Mouse (Mus musculus) limb, embryonic 14.5 days (tissue): ENCODE data around the gene Coq10a. TPM values are rescaled to one million over a fixed set of nuclear protein-coding genes. Genes with fewer than 3 reads are reported as not detected.

Source experiments
- ATAC-seq: fragments of 200-750 bp; cut with Nextera tagmentation; 2 replicates; pipeline ENCODE4 v1.8.0; 2017; ENCODE audit warnings: low read depth, moderate number of reproducible peaks, moderate TSS enrichment; ENCODE audit not compliant: low FRiP score
- DNase-seq: peaks from one replicate; pipeline ENCODE4 v3.0.0-alpha.2; 2015; ENCODE audit warnings: low spot score
- H3K27ac ChIP-seq: fragments of 300-500 bp; sonication (generic); replicated peaks from 2 replicates; pipeline ENCODE4 v1.5.1; 2014; ENCODE audit warnings: low read depth, mild to moderate bottlenecking, low read length, moderate library complexity, mixed read lengths
- H3K27me3 ChIP-seq: fragments of 300-500 bp; sonication (generic); 2 replicates; pipeline ENCODE4 v1.6.1; 2014; ENCODE audit warnings: low read length, mixed read lengths; ENCODE audit not compliant: control insufficient read depth, insufficient read depth
- H3K36me3 ChIP-seq: fragments of 300-500 bp; sonication (generic); 2 replicates; pipeline ENCODE4 v1.6.1; 2014; ENCODE audit warnings: mild to moderate bottlenecking, low read length, moderate library complexity, mixed read lengths; ENCODE audit not compliant: control insufficient read depth, insufficient read depth
- H3K4me1 ChIP-seq: fragments of 300-500 bp; sonication (generic); 2 replicates; pipeline ENCODE4 v1.6.1; 2014; ENCODE audit warnings: antibody characterized with exemption, low read length, mixed read lengths; ENCODE audit not compliant: control insufficient read depth, insufficient read depth
- H3K4me2 ChIP-seq: fragments of 300-500 bp; sonication (generic); replicated peaks from 2 replicates; pipeline ENCODE4 v1.6.1; 2014; ENCODE audit warnings: low read depth, mild to moderate bottlenecking, low read length, moderate library complexity; ENCODE audit not compliant: severe bottlenecking
- H3K4me3 ChIP-seq: fragments of 300-500 bp; sonication (generic); replicated peaks from 2 replicates; pipeline ENCODE4 v1.5.1; 2014; ENCODE audit warnings: low read length
- H3K9ac ChIP-seq: fragments of 300-500 bp; sonication (generic); 2 replicates; pipeline ENCODE4 v1.6.1; 2014; ENCODE audit warnings: mild to moderate bottlenecking, low read depth, low read length, moderate library complexity; ENCODE audit not compliant: severe bottlenecking
- H3K9me3 ChIP-seq: fragments of 300-500 bp; sonication (generic); 2 replicates; pipeline ENCODE4 v1.6.1; 2016; ENCODE audit warnings: low read length; ENCODE audit not compliant: control insufficient read depth
- POLR2A ChIP-seq: fragments of 200-500 bp; IDR thresholded peaks from 2 replicates; pipeline ENCODE4 v1.8.0; 2012; ENCODE audit warnings: inconsistent platforms, mild to moderate bottlenecking, moderate library complexity, borderline replicate concordance; ENCODE audit not compliant: insufficient read depth, insufficient read length; ENCODE audit errors: extremely low read depth
- WGBS: fragments of 180-500 bp; shearing (Covaris S2); extraction: QIAGEN DNeasy Blood & Tissue Kit; methylation state at CpG from one replicate; pipeline ENCODE4 v1.1.7; 2014; 5-methylcytosine and 5-hydroxymethylcytosine counted together
- polyA plus RNA-seq, 2 experiments: library from polyadenylated mRNA; depleted of rRNA in 1 of 2; stranded (reverse) in 1 of 2; unstranded in 1 of 2; fragments of >200 nt; fragmentation: Nextera tagmentation in 1 of 2; extraction: Ambion mirVana in 1 of 2; gene quantifications; 2 replicates each; pipeline versions ENCODE4 v1.2.1 to v1.2.3; 2012 to 2014

Coq10a gene
- polyA plus RNA-seq, 2 experiments = 19.4 to 38.9 TPM

DNA sequence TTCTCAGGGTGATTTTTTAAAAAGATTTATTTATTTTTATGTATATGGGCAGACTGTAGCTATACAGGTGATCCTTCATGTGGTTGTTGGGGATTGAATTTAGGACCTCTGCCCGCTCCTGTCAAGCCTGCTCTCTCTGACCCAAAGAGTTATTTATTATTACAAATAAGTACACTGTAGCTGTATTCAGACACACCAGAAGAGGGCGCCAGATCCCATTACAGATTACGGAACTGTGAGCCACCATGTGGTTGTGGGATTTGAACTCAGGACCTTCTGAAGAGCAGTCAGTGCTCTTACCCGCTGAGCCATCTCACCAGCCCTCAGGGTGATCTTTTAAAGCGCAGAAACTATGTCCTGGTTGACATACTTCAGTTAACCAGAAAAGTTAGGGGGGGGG is 3.3 kb upstream of the Coq10a start:
- no peaks in the 10 kb centered on the region for H3K27me3 ChIP-seq
- ATAC-seq (no peak), DNase-seq (no peak)

DNA sequence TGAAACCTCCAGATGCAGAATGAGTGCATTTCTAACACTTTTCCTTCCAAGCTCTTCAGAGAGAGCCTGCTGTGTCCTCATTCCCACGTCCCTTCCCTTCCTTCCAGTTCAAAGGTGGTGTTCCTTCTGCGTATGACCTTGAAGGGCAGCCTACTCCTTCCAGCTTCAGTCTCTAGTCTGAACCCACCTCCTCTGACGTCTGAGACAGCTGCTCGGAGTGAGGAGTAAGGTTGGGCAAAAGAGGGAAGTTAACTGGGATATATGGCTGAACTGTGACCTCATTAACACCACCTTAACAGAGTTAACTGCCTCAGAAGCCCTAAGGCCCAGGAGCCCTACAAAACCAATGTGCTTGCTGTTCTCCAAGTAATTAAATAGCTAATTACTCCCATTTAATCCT is 1.8 kb upstream of the Coq10a start:
- TF ChIP-seq POLR2A = no peak
- 27% methylated on average over 4 of the region's 4 CpGs for WGBS
- H3K9me3 ChIP-seq = no peaks in the 10 kb centered on the region
- no peak overlapping the region for H3K4me3 ChIP-seq
- no peak overlapping the region for H3K27ac ChIP-seq
- H3K4me2 ChIP-seq = no peak overlapping the region
- DNase-seq (no peak), ATAC-seq (no peak)
- H3K27me3 ChIP-seq = no peaks in the 10 kb centered on the region
- 0 out of 2 replicates have a peak, but pooled peaks cover 3% of the 10 kb centered on the region for H3K36me3 ChIP-seq
- H3K4me1 ChIP-seq = peaks cover 4% of the 10 kb centered on the region
- no peak overlapping the region for H3K9ac ChIP-seq

More for the DNA sequence above, 3.3 kb upstream of the Coq10a start:
- no peak overlapping the region for H3K27ac ChIP-seq
- no peak overlapping the region for H3K9ac ChIP-seq
- H3K4me2 ChIP-seq = no peak overlapping the region
- 82% methylated on average over 5 of the region's 5 CpGs for WGBS
- no peaks in the 10 kb centered on the region for H3K9me3 ChIP-seq
- no peaks in the 10 kb centered on the region for H3K36me3 ChIP-seq
- H3K4me3 ChIP-seq = no peak overlapping the region
- no peak for TF ChIP-seq POLR2A
- peaks cover 10% of the 10 kb centered on the region for H3K4me1 ChIP-seq

DNA sequence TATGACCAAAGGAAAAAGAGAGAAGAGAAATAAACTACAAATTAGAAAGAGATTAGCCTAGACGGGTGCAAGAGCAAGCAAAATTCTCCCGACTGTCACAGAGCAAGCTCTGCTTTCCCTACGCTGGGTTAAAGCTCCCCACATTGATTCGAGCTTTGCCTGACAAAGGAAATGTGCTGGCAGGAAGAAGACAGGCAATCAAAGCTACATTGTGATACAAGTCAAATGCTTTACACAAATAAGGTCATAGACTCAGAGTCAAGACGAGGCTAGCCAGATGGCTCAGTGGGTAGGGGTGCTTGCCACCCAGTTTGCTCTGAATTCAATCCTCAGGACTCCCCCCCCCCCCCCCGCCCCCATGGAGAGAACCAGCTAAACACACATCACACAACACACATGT is 1.2 kb upstream of the Coq10a start:
- no peaks in the 10 kb centered on the region for H3K9me3 ChIP-seq
- no peak overlapping the region for H3K4me3 ChIP-seq
- no peak for DNase-seq
- no peak overlapping the region for H3K4me2 ChIP-seq
- ATAC-seq = no peak
- H3K4me1 ChIP-seq = peaks cover 4% of the 10 kb centered on the region
- H3K36me3 ChIP-seq = 0 out of 2 replicates have a peak, but pooled peaks cover 7% of the 10 kb centered on the region
- H3K27me3 ChIP-seq = no peaks in the 10 kb centered on the region
- H3K27ac ChIP-seq = no peak overlapping the region
- no peak overlapping the region for H3K9ac ChIP-seq
- WGBS = 70% methylated on average over 5 of the region's 6 CpGs
- no peak for TF ChIP-seq POLR2A

DNA sequence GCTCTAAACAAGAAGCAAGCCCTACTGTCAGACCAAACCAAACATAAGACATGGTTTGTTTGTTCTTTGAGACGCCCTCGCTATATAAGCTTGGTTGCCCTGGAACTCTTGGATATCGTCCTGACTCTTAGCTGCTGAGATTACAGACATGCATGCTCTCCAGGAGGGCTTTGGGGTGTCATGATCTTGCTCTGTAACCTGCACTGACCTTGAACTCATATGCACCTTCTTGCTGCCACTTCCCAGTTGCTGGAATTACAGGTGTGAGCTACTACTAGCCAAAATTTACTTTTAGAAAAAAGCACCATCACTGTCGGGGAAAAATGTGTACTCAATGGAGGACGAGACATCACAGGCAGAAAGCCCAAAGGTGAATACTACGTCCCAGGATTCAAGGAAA is 802 bp upstream of the Coq10a start:
- no peak for DNase-seq
- H3K27me3 ChIP-seq = no peaks in the 10 kb centered on the region
- peak overlapping the region; percentile 66; the same call in 1 of the 2 replicates for H3K4me3 ChIP-seq
- peak overlapping the region; percentile 77; the same call in 1 of the 2 replicates for H3K9ac ChIP-seq
- H3K9me3 ChIP-seq = no peaks in the 10 kb centered on the region
- peak overlapping the region; percentile 91; the same call in 1 of the 2 replicates for H3K27ac ChIP-seq
- TF ChIP-seq POLR2A = no peak
- peaks cover 4% of the 10 kb centered on the region for H3K4me1 ChIP-seq
- 84% methylated on average over 6 of the region's 6 CpGs for WGBS
- 0 out of 2 replicates have a peak, but pooled peaks cover 8% of the 10 kb centered on the region for H3K36me3 ChIP-seq
- peak overlapping the region; percentile 77 for H3K4me2 ChIP-seq
- ATAC-seq = no peak

DNA sequence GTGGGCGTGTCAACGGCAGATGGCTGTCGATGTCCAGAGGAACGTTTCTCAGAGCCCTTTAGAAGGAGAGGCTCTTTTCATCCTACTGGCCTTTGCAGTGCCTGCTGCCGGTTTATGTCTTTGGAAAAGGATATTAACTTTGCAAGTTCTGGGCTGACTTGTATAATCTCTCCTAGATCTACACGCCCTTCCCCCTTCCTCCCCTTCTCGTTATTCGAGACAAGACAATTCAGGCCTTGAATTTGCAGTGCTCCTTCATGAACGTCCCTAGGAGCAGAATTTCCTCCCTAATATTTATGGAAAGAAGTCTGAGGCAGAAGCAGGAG is 384 bp upstream of the Coq10a start:
- Histone ChIP-seq H3K4me3 (peak overlapping the region; percentile 66), H3K4me2 (peak overlapping the region; percentile 77), H3K9ac (peak overlapping the region; percentile 77), H3K27me3 (no peaks in the 10 kb centered on the region), H3K9me3 (no peaks in the 10 kb centered on the region), H3K4me1 (peaks cover 4% of the 10 kb centered on the region), H3K27ac (peak overlapping the region; percentile 91), H3K36me3 (peaks cover 12% of the 10 kb centered on the region; the same call in 1 of the 2 replicates)
- ATAC-seq = no peak
- no peak for DNase-seq
- no peak for TF ChIP-seq POLR2A
- 9% methylated on average over 9 of the region's 9 CpGs for WGBS
